Mouse (Mus musculus) retina, embryonic 14.5 days (tissue): ENCODE data around the gene Ptcd1.
"Not testable (repeated sequence)": the region's sequence is repeated elsewhere in the genome, so short reads cannot be mapped to it uniquely, and the experiment has no call there.

Source experiments
- DNase-seq: peaks from one replicate; pipeline ENCODE4 v3.0.0-alpha.2; 2015; ENCODE audit warnings: low spot score

Gene Ptcd1

GRCm38 (mm10) chr5:145114071-145114605 lies 52.8 kb downstream of the Ptcd1 start, which contains the start of gene Arpc1b:
Arpc1b (plus strand) TSS chr5:145114215.
- peak; percentile 69 for DNase-seq

GRCm38 (mm10) chr5:145113416-145113815 lies 53.5 kb downstream of the Ptcd1 start:
- no peak for DNase-seq

- no peak for DNase-seq
These were observed 54.3 kb downstream of the Ptcd1 start for GRCm38 (mm10) chr5:145112566-145112965.

- DNase-seq, result no peak
These were observed 56.5 kb downstream of the Ptcd1 start for GRCm38 (mm10) chr5:145110401-145110800.

- DNase-seq, result no peak
These were observed 61.1 kb downstream of the Ptcd1 start for GRCm38 (mm10) chr5:145105694-145106275.

GRCm38 (mm10) chr5:145104328-145104727 lies 62.6 kb downstream of the Ptcd1 start:
- DNase-seq, result no peak

GRCm38 (mm10) chr5:145102706-145103105 lies 64.2 kb downstream of the Ptcd1 start:
- DNase-seq, result no peak

- DNase-seq, result not testable (repeated sequence)
These were observed 65.5 kb downstream of the Ptcd1 start for GRCm38 (mm10) chr5:145101451-145101850.

GRCm38 (mm10) chr5:145100960-145101359 lies 65.9 kb downstream of the Ptcd1 start:
- no peak for DNase-seq

- DNase-seq, result no peak
These were observed 68.5 kb downstream of the Ptcd1 start for GRCm38 (mm10) chr5:145098340-145098821.
